Mouse (Mus musculus): Measurements from ENCODE around the gene Rhbdd1.

- no peak for TF ChIP-seq GATA1 (IDR thresholded peaks at IDR 0.05; ENCODE audit: low read length)
- TF ChIP-seq TAL1 (IDR thresholded peaks at IDR 0.05; ENCODE audit: low read length) = no peak
Observed at GRCm38 (mm10) chr1:82415641-82416040, 99.4 kb downstream of the Rhbdd1 start.
